Mouse (Mus musculus): ENCODE data around the gene Bphl. TPM values are rescaled to one million over a fixed set of nuclear protein-coding genes. Genes with fewer than 3 reads are reported as not detected.

Gene Bphl
- total RNA-seq (2021) = 10 to 100 TPM; 35.5 to 42.1 TPM

- intact Hi-C loops (cut with DNase I) = no loop called here
- peak; percentile 91 for DNase-seq
Observed at GRCm38 (mm10) chr13:34037172-34038055, at the start of gene Bphl. Gene Bphl, plus strand, starts transcription at chr13:34037597.

- no peak for DNase-seq
- intact Hi-C loops (cut with DNase I) = no loop called here
Observed at GRCm38 (mm10) chr13:33989625-33990024, 47.8 kb upstream of the Bphl start.

- intact Hi-C loops (cut with DNase I) = loop anchor here (1.0 kb wide), 1 partner anchor 38 kb away; no protein-coding TSS in a partner anchor
- peak; percentile 77 to 79 for DNase-seq
Observed at GRCm38 (mm10) chr13:33995197-33995596, 42.2 kb upstream of the Bphl start.

- peak; percentile 90 to 92 for DNase-seq
- intact Hi-C loops (cut with DNase I) = no loop called here
Observed at GRCm38 (mm10) chr13:34002058-34003006, 35.1 kb upstream of the Bphl start, which contains the start of the genes Ripk1 and Serpinb6a. Gene Ripk1, plus strand, starts transcription at chr13:34002363. Gene Serpinb6a, minus strand, starts transcription at chr13:34002794.

- no peak for DNase-seq
- intact Hi-C loops (cut with DNase I) = no loop called here
Observed at GRCm38 (mm10) chr13:34003058-34003457, 34.3 kb upstream of the Bphl start.

GRCm38 (mm10) chr13:34007234-34007633 lies 30.2 kb upstream of the Bphl start:
- intact Hi-C loops (cut with DNase I) = no loop called here
- no peak for DNase-seq

GRCm38 (mm10) chr13:34016927-34017569 lies 20.3 kb upstream of the Bphl start:
- no peak for DNase-seq
- intact Hi-C loops (cut with DNase I) = no loop called here

- no peak for DNase-seq
- intact Hi-C loops (cut with DNase I) = no loop called here
Observed at GRCm38 (mm10) chr13:34018521-34018920, 18.9 kb upstream of the Bphl start.

GRCm38 (mm10) chr13:34021998-34022397 lies 15.4 kb upstream of the Bphl start:
- DNase-seq = no peak
- intact Hi-C loops (cut with DNase I) = no loop called here

GRCm38 (mm10) chr13:34032041-34032440 lies 5.4 kb upstream of the Bphl start:
- intact Hi-C loops (cut with DNase I) = no loop called here
- no peak for DNase-seq

GRCm38 (mm10) chr13:34035424-34035823 lies 2.0 kb upstream of the Bphl start:
- DNase-seq = no peak
- intact Hi-C loops (cut with DNase I) = no loop called here

GRCm38 (mm10) chr13:34036726-34037125 lies 671 bp upstream of the Bphl start:
- intact Hi-C loops (cut with DNase I) = no loop called here
- no peak for DNase-seq

GRCm38 (mm10) chr13:34038056-34038432 lies 647 bp downstream of the Bphl start:
- intact Hi-C loops (cut with DNase I) = no loop called here
- DNase-seq = no peak

- intact Hi-C loops (cut with DNase I) = no loop called here
Observed at GRCm38 (mm10) chr13:34038901-34039341, 1.5 kb downstream of the Bphl start.

GRCm38 (mm10) chr13:34040091-34040490 lies 2.7 kb downstream of the Bphl start:
- intact Hi-C loops (cut with DNase I) = loop anchor here (10.0 kb wide), 2 partner anchors 305 to 835 kb away; partner anchors contain the start of genes Prpf4b and Slc22a23
- no peak for DNase-seq

More at GRCm38 (mm10) chr13:34038901-34039341, 1.5 kb downstream of the Bphl start:
- no peak for DNase-seq

- DNase-seq = no peak
- intact Hi-C loops (cut with DNase I) = loop anchor here (10.0 kb wide), 2 partner anchors 301 to 831 kb away; partner anchors contain the start of genes Prpf4b and Slc22a23
Observed at GRCm38 (mm10) chr13:34043716-34044393, 6.5 kb downstream of the Bphl start.

- intact Hi-C loops (cut with DNase I) = loop anchor here (1.0 to 10.0 kb wide), 5 partner anchors 31 to 829 kb away; partner anchors contain the start of genes Prpf4b and Slc22a23
- DNase-seq = no peak
Observed at GRCm38 (mm10) chr13:34045511-34046249, 8.3 kb downstream of the Bphl start.

- DNase-seq = peak; percentile 75 to 80
- intact Hi-C loops (cut with DNase I) = loop anchor here (1.0 to 10.0 kb wide), 5 partner anchors 30 to 828 kb away; partner anchors contain the start of genes Prpf4b and Slc22a23
Observed at GRCm38 (mm10) chr13:34046421-34047012, 9.1 kb downstream of the Bphl start.
